Mouse (Mus musculus) gastrocnemius, postnatal 36 days (tissue): ENCODE measurements around the gene Hdac11. TPM values are rescaled to one million over a fixed set of nuclear protein-coding genes. Genes with fewer than 3 reads are reported as not detected.
"Not testable (repeated sequence)": the region's sequence is repeated elsewhere in the genome, so short reads cannot be mapped to it uniquely, and the experiment has no call there.

Experiments used
- DNase-seq, 2 experiments: peaks; one replicate each; pipeline ENCODE4 v3.0.0; 2022
- intact Hi-C: fragments of 180-260 bp; cut with DNase I; formaldehyde crosslinking; loops from one replicate; pipeline ENCODE4 v1.15.1; 2025
- long read RNA-seq, 2 experiments: library from polyadenylated mRNA; stranded (forward); transcript quantifications; one replicate each; pipeline ENCODE4 v2.0.0; 2021
- total RNA-seq, 2 experiments: library from RNA; stranded (reverse); gene quantifications; 2 replicates each; pipeline ENCODE4 v1.2.3; 2021

Gene Hdac11
- 1 to 10 TPM; 3.7 to 4.0 TPM for total RNA-seq
- long read RNA-seq, experiment 1, partial matches to known transcripts = 1 of 2 reads
- long read RNA-seq, experiment 1, other reads (novel, unspliced or antisense) = 1 of 2 reads
- long read RNA-seq, experiment 2, partial matches to known transcripts = 0 of 3 reads
- long read RNA-seq, experiment 2, other reads (novel, unspliced or antisense) = 1 of 3 reads

GRCm38 (mm10) chr6:91156554-91157236, at the start of gene Hdac11:
Hdac11 (plus strand) TSS chr6:91156665.
- intact Hi-C loops = no loop called here
- DNase-seq = peak; percentile 77 to 84

DNA sequence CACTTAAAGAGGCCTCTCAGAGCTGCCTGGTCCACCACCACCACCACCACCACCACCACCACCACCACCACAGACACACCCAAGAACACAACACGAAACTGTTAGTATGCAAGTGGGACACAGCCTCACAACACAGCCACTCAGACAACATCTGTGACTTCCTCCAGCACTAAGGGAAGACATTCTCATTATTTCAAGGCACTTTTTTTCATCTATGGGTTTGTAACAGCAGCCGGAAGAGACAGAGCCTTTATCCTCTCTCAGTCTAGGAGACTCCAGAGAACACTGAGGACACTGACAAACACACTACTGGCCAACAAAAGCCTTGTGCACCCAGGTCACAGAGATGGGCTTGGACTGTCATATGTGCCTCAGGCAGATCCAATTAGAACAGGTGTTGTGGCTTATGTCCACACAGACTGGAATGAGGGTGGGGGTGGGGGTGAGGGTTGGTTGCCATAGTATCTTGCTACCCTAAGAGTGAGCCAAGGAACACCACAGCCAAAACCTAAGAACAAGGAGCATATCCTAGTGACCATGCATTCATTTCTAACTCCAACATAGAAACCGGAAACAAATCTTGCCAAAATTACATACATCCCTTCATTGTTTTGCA, 48.1 kb upstream of the Hdac11 start:
- intact Hi-C loops = no loop called here
- DNase-seq = no peak

DNA sequence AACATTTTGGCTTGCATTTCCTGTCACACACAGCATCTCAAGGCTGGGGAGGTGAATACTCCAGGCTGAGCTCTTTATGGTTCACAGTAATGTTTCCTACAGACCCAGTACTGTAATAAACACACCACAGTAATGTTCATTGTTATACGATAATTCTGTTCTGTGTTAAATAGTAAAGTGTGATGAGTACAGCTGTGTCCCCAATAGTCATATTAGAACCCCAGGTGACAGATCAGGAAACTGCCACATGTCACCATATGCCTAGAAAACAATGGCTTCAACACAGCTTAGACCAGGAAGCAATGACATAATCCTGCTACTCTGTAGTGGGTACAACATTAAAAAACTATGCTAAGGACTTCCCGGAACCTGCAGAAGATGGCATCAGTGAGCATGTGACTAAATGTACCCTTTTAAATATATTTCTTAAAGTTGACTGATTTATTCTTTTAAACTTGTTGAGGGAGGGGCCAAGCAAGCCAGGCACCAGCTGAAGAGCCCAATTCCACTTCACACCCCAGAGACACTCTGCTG, 47.5 kb upstream of the Hdac11 start:
- no peak for DNase-seq
- intact Hi-C loops = no loop called here

GRCm38 (mm10) chr6:91109489-91109888, 47.0 kb upstream of the Hdac11 start:
- intact Hi-C loops = no loop called here
- DNase-seq = no peak

GRCm38 (mm10) chr6:91110323-91111020, 46.0 kb upstream of the Hdac11 start:
- no peak for DNase-seq
- intact Hi-C loops = no loop called here

- DNase-seq = no peak
- intact Hi-C loops = no loop called here
These were observed 45.1 kb upstream of the Hdac11 start for GRCm38 (mm10) chr6:91111141-91111953.

DNA sequence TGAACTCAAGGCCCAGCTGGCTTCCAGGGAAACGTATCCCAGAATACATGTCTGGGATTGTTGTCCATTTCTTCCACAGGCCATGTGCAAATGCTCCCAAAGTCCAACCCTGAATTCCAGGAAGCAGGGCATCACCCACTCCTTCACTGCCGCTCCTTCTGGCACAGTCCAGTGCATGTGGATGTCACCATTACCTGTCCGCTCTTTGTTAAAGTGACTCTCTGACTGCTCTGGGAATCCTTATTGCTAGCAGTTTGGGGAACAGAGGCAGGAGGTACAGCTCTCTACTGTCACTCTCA, 44.6 kb upstream of the Hdac11 start:
- intact Hi-C loops = no loop called here
- DNase-seq = no peak

DNA sequence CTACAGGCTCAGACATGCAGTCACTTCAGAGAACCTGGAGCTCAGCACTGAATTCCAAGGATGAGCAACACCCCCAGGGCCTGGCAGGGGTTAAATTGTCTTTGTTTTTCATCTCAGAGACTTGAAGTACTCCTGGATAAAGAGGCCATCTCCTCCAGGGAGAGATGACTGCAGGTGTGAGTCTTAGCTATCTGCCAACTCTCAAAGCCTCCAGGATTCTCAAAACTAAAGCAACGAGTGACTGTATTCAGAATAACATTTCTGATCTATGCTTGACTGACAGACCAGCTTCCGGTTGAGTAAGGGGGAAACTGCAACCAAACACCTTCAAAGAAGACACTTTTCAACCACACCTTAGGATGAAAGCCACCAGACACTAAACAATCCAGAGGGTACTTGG, 41.7 kb upstream of the Hdac11 start:
- intact Hi-C loops = loop anchor here (5.0 kb wide), 1 partner anchor 32 kb away; no protein-coding TSS in a partner anchor
- no peak for DNase-seq

DNA sequence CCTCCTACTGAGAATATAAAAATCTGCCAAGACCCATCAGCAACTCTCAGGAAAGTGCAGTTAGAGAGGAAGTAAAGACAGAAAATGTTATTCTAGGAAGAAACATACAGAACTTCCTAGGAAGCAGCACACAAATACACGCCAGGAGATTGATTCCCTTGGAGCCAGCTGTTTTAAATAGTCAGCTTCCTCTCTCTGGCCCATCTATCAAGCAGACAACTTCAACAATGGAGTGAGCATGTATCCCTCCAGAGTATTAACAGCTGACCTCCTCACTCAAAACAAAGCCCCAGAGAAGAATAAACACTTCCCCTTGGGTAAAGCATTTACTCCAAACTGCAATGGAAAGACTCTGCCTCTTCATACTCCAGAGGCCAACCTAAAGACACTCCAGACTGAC, 41.3 kb upstream of the Hdac11 start:
- intact Hi-C loops = loop anchor here (5.0 kb wide), 1 partner anchor 33 kb away; no protein-coding TSS in a partner anchor
- DNase-seq = no peak

DNA sequence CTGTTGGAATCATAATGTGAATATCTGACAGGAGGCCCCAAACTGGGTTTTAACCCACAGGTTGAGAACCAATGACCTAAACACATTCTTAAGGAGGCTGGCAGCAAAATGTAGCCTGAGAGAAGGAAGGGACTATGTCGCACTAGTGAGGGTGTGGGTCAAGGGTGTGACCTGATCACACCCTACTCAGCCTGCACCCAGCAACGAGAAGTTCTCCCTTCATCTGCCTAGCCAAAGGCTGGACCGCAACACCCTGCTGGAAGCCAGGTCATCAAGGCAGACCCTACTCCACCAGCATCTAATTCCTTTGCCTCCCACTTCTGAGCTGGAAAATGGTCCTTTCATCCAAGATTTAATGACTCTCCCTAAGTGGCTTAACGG, 40.6 kb upstream of the Hdac11 start:
- intact Hi-C loops = loop anchor here (5.0 kb wide), 1 partner anchor 34 kb away; no protein-coding TSS in a partner anchor
- DNase-seq = no peak

DNA sequence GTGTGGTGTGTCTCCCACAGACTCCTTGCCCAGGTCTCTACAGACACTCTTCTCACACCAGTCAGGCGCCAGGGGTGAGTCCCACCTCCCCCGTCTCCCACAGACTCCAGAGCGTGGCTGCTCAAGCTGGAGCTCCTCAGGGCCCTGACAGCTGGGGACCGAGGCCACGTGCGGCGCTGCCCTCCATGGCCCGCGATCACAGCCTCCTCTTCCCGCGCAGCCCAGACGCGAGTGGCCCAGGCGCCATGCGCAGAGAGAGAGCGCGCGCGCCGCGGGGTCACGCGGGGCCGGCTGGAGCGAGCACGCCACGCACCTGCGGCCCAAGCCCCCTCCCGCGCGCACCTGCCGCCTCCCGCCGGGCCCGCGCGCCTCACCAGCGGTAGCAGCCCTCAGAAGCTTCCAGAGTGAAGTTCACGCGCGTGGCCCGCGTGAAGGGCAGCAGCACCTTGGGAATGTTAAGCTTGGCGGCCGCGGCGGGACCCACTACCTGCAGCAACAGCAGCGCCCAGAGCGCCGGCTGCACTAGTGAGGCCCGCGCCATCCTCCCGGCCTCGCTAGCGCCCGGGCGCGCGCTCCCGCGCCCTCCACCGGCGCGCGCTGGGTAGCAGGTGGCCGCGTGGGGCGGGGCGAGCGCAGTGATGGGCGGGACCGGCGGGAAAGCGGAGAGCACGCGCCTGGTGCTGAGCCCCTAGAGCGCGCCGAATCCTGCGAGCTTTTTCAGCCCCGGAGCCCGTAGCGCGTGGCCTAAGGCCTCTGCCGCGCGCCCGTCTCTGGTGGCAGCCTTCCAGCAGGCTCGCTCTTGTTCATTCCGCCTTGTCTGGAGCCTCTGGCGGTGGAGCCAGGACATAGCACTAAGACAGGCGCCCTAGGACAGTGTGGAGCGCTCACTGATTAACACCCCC, 40.0 kb upstream of the Hdac11 start, which contains the start of gene Nup210:
Gene Nup210, minus strand, starts transcription at position 586 of the 902 bp plus-strand sequence.
- DNase-seq = peak; percentile 88 to 89
- intact Hi-C loops = loop anchor here (5.0 kb wide), 1 partner anchor 34 kb away; no protein-coding TSS in a partner anchor

GRCm38 (mm10) chr6:91117149-91117548, 39.3 kb upstream of the Hdac11 start:
- intact Hi-C loops = loop anchor here (5.0 kb wide), 1 partner anchor 35 kb away; no protein-coding TSS in a partner anchor

GRCm38 (mm10) chr6:91118526-91118925, 37.9 kb upstream of the Hdac11 start:
- intact Hi-C loops = loop anchor here (5.0 kb wide), 1 partner anchor 36 kb away; no protein-coding TSS in a partner anchor
- no peak for DNase-seq

More at GRCm38 (mm10) chr6:91117149-91117548, 39.3 kb upstream of the Hdac11 start:
- DNase-seq = no peak

GRCm38 (mm10) chr6:91120206-91120605, 36.3 kb upstream of the Hdac11 start:
- intact Hi-C loops = no loop called here

GRCm38 (mm10) chr6:91121089-91121488, 35.4 kb upstream of the Hdac11 start:
- DNase-seq, intact Hi-C loops: not testable (repeated sequence)

More at GRCm38 (mm10) chr6:91120206-91120605, 36.3 kb upstream of the Hdac11 start:
- DNase-seq = no peak

- intact Hi-C loops = no loop called here
- no peak for DNase-seq
These were observed 33.0 kb upstream of the Hdac11 start for GRCm38 (mm10) chr6:91123453-91123852.

DNA sequence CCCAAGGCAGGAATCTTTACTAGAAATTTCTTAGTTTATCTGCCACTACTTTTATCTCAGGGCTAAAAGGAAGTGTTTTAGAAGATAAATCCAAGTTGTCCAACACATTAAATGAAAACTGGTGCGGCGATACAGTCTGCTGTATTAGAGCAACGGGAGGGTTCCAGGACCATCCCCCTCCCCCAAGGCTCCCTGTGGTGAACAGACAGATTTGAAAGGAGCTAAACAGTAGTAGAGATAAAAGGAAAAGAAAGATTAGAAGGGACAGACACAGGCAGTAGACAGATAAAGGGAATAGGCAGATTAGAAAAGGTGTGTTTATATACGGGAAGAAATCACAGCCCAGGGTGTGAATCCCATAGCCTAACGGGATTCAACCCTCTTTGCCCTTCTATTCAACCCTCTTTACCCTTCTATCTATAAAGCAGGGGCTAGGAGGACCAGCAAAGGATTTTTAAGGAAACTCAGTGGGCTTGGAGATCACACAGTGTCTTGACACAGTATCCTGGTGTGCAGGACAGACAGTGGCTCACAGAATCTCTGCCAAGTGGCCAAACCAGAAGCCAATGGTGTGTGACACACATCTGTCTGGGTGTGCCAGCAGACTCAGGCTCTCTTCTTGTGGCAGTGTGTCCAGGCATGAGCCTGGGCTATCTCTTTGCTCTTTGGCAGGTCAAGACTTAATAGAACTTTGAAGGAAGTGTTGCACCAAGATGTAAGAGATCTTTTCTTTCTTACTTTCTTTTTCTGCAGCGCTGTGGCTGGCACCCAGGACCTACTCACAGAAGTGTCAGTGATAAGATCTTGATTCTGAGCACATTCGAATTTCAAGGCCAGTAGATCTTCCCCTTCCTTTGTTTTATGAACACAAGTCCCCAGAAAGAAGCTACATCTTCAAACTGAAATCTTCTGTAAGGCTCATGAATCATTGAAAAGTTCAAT, 31.9 kb upstream of the Hdac11 start:
- intact Hi-C loops = no loop called here

DNA sequence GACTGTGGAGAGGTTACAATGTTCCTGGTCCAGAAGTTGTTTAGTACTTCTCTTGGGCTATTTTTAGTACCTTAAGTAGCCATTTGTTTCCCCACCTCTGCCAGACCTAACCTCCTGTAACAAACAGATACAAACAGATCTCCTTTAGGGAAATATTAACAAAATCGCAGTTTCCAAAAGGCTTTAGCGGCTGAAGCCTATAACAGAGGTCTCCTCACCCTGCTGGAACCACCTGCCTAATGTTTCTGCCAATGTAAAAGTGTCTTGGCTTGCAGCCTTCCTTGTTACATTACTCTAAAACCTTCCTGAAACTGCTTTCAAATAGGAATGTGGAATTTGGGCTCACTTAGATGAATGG, 31.3 kb upstream of the Hdac11 start:
- DNase-seq = no peak
- intact Hi-C loops = no loop called here

More for the DNA sequence above, 31.9 kb upstream of the Hdac11 start:
- no peak for DNase-seq
